Mouse (Mus musculus) heart, postnatal 36 days (tissue): ENCODE data around the gene Pomp. TPM values are rescaled to one million over a fixed set of nuclear protein-coding genes. Genes with fewer than 3 reads are reported as not detected.

Experiments
- total RNA-seq, 2 experiments: library from RNA; stranded (reverse); gene quantifications; 2 replicates each; pipeline ENCODE4 v1.2.3; 2021

The Pomp gene
- total RNA-seq, 2 experiments from 2014 or later = 132 to 140 TPM

Other genes starting within 250 kb of the Pomp start
- gene Flt1, start 134.4 kb upstream of the Pomp start, total RNA-seq = 10 to 100 TPM; 61.4 to 87.8 TPM
- 10 to 100 TPM; 14.5 to 18.0 TPM for gene Slc46a3, start 34.4 kb downstream of the Pomp start, total RNA-seq
- 100 to 1,000 TPM in 1 of 2 experiments, 10 to 100 TPM in 1; 74.0 to 112 TPM for gene Mtus2, start 96.9 kb downstream of the Pomp start, total RNA-seq